Mouse (Mus musculus) adrenal gland, postnatal 14 days (tissue): ENCODE measurements around the gene Slc26a11. TPM values are rescaled to one million over a fixed set of nuclear protein-coding genes. Genes with fewer than 3 reads are reported as not detected.
"Not testable (repeated sequence)": the region's sequence is repeated elsewhere in the genome, so short reads cannot be mapped to it uniquely, and the experiment has no call there.

Source experiments
- DNase-seq: peaks from one replicate; pipeline ENCODE4 v3.0.0; 2021; ENCODE audit warnings: mixed read lengths
- total RNA-seq: library from RNA; stranded (reverse); gene quantifications from 2 replicates; pipeline ENCODE4 v1.2.3, GENCODE M21; 2021

Gene Slc26a11
- total RNA-seq, 1 experiment from 2014 or later: 7.5 TPM

- no peak for DNase-seq
Measured at GRCm38 (mm10) chr11:119362769-119363533, 7.6 kb downstream of the Slc26a11 start.

DNA sequence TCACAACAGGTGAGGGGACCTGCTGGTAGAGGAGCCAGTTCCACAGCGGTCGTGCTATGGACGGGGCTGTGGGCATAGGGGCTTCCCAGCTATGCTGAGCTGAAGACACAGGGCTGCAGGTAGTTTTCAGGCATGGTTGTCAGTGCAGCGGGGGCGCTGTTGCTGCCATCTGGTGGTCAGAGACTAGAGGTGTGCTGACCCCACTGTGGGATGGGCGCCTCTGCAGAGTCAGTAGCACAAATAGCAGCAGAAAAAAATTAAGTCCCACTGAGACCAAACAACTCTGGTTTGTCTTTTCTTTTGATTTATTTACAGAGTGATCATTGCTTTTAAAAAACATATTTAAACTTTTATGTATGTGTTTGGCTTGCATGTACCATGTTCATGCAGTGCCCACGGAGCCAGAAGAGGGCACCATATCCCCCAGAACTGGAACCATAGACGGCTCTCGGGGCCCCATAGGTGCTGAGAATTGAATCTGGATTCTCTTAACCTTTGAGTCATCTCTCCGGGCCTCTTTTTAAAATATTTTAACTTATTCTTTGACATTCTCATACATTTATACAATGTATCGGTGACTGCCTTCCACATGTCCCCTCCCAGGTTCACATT, 8.3 kb downstream of the Slc26a11 start:
- DNase-seq: peak; percentile 82

- no peak for DNase-seq
Measured at GRCm38 (mm10) chr11:119375425-119375824, 20.1 kb downstream of the Slc26a11 start.

- no peak for DNase-seq
Measured at GRCm38 (mm10) chr11:119377326-119377725, 22.0 kb downstream of the Slc26a11 start.

- no peak for DNase-seq
Measured at GRCm38 (mm10) chr11:119378551-119378950, 23.2 kb downstream of the Slc26a11 start.

GRCm38 (mm10) chr11:119381631-119382337, 26.4 kb downstream of the Slc26a11 start:
- DNase-seq: no peak

DNA sequence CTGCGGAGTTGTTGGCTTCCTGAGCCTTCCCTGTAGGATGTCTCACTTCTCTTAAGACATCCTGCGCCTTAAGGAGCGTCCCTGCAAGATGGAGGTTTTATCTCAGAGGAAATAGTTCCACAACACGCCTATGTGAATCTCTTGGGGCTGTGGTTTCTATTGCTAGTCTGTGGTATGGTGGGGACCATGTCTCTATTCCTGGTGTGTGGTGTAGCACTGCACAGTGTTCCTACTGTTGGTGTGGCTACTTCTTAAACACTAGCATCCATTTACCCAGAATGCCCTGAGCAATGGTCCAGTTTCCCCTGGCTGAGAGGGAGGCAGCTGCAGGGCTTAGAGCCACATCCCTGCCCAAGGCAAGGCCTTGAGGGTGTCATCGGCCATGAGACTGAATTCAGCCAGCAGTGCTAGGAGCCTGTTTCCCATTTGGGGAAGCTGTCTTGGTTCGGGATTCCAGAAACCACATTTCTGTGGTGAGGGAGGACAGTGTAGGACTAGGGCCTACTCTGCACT, 27.0 kb downstream of the Slc26a11 start:
- peak; percentile 45 for DNase-seq

DNA sequence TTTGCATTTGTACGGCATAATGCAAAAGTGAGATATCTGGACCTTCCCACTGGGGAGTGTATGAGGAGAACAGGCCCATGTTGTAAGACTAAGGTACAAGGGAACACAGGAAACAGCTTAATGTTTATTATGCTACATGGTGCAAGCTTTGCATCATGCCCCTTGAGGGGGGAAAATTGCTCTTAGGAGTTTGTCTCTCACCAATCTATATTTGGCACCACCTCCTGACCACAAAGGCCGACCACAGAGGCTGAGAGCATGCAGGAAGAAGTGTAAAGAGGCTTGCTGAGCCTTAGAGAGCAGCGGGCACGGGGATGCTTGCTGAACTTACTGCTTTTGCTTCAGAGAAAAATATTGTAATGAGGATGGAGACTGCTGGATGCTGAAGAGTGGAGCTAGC, 29.5 kb downstream of the Slc26a11 start:
- no peak for DNase-seq

- no peak for DNase-seq
Measured at GRCm38 (mm10) chr11:119386306-119386705, 30.9 kb downstream of the Slc26a11 start.

- DNase-seq: not testable (repeated sequence)
Measured at GRCm38 (mm10) chr11:119387273-119387672, 31.9 kb downstream of the Slc26a11 start.

DNA sequence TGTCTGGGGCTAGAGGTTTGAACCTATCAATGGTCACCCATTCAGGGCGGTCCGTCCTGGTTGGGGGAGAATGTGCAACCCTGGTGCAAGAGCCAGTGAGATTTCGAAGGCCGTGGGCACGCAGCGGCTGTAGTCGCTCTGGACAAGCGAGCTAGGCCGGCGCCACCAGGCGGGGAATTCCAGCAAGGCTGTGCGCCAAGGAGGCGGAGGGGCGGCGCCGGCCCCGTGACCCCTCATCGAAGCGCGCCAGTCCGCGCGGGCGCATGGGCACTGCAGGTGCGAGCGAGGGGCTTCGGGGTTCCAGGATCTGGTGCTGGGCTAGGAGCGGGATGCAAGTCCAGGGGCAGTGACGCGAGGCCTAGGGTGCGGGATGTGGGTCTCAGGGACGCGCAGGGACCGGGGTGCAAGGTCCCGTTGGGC, 34.5 kb downstream of the Slc26a11 start:
- peak; percentile 94 for DNase-seq

- peak; percentile 87 for DNase-seq
Measured at GRCm38 (mm10) chr11:119390271-119391231, 35.2 kb downstream of the Slc26a11 start.

DNA sequence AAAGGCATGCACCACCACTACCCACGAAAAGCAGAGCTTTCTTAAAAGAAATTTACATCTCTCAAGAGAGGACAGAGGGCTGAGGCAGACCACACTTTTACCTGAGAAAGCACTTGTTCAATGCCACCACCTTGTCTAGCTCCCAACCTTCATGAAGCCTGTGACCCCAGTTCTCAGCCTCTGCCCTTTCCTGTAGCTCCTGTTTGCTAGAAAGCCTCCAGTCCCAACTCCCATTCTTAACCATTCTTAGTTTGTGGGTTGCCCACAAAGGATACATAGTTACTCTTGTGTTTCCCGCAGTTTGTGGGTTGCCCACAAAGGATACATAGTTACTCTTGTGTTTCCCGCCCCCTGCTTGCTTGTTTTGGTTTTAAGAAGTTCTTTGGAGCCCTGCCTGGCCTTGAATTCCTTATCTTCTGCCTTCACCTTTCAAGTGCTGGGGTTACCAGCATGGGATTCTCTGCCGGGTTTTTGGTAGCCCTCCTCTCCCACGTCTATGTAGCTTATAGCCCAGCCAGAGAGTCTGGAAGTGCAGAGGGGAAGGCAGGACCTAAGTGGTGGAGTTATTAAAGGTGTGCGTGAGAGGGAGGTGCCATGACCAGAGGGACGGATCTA, 36.1 kb downstream of the Slc26a11 start:
- DNase-seq: peak; percentile 31

GRCm38 (mm10) chr11:119392001-119392614, 36.8 kb downstream of the Slc26a11 start:
- DNase-seq: peak; percentile 87

- DNase-seq: peak; percentile 83
Measured at GRCm38 (mm10) chr11:119392800-119393482, 37.6 kb downstream of the Slc26a11 start, which contains the start of gene Rnf213. Gene Rnf213, plus strand, starts transcription at chr11:119393100.

DNA sequence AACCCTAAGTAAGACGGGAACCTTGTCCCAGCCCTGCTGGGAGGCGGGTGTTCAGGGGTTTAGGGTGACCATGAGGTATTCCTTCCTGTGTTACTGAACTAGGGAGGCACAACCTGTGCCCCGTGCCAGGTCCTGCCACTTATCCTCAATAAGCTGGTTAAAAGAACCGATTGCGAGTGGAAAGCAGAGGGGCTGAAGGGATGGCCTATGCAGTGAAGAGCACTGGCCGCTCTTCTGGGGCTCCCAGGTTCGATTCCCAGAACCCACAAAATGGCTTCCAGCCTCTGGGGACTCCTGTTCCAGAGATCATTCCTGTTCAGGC, 38.1 kb downstream of the Slc26a11 start:
- DNase-seq: no peak

DNA sequence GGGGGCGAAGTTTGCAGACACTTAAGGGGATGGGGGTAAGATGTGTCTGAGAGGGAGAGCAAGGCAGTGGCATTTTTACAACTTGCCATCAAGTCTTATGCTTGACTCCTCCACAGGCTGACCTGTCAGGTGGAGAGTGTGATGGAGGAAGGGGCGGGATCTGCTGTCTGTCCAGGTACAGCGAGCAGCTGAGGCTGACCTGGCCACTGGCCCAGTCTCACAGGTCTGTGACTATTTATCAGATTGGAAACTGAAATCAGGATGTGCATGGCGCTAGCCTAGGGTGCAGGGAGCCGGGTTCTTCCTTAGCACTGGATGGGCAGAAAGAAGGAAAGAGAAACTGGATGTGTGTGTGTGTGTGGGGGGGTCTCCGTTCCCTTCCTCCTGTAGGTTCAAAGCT, 38.9 kb downstream of the Slc26a11 start:
- DNase-seq: no peak

DNA sequence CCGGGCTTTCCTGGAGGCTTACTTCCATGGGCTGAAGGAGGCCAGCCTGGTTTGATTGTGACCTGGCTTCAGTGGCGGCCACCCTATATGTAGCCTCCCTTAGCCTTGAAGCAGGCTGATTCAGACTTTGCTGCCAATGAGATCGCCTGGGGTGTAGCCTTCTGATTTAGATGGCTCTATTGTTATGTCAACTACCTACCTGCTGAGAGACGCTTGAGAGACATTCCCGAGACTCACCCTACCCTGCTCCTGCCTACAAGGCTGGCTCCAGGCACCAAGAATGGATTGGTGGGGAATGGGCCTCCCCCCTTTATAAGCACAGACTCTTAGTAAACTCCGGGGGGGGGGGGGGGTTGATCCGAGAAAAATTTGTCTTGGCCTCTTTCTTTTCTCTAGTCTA, 40.0 kb downstream of the Slc26a11 start:
- DNase-seq: no peak

DNA sequence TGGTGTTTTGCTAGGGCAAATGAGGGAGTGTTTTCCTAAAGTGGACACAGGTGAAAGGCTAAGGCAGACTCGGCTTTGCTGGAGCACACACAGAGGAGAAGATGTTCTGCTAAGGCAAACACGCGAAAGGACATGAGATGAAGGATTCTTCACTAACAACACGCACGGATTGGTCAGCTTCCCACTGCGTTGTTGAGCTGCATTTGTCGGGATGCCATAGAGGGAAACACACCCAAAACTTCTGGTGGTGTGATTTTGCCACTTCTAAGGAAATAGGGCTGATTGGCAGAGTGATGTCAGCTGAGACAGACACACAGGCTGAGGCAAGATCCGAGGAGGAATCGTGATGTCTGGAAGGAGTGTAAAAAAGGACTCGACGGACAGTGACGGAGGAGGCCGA, 40.6 kb downstream of the Slc26a11 start:
- no peak for DNase-seq

DNA sequence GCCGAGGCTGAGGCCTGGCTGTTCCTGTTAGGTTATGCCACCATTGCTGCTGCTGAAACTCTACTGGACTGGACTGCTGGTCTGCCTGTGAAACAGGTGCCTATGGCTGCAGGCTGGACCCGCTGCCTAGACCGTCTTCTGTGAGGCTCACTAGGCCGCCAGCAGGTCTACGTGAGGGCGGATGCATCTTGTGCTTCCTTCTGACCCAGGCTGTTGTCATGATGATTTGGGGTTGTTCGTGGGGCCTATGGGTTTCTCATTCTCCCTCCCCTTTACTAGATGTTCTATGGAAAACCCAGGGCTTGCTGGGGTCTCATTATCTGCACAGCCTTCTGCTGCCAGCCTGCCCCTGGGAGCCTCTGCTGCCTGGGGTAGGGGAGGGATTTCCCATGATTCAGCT, 41.1 kb downstream of the Slc26a11 start:
- no peak for DNase-seq
